Mouse (Mus musculus): ENCODE measurements around the gene Ntrk3. TPM values are rescaled to one million over a fixed set of nuclear protein-coding genes. Genes with fewer than 3 reads are reported as not detected.

The Ntrk3 gene
- polyA plus RNA-seq, 1 experiment from 2014 or later = 16.4 TPM

- peaks cover 3% of the 10 kb centered on the region; the same call in 1 of the 2 replicates for H3K36me3 ChIP-seq (ENCODE audit: control insufficient read depth, insufficient read depth, low read length)
- no peaks in the 10 kb centered on the region for H3K9me3 ChIP-seq (replicated peaks; ENCODE audit: control insufficient read depth, low read length)
- no peak for ATAC-seq
- no peak overlapping the region for H3K27ac ChIP-seq (ENCODE audit: low read depth, low read length)
- H3K4me1 ChIP-seq (ENCODE audit: control insufficient read depth, insufficient read depth, low read length) = no peaks in the 10 kb centered on the region
- DNase-seq (ENCODE audit: low spot score) = no peak
- no peak overlapping the region for H3K9ac ChIP-seq (ENCODE audit: low read length)
- no peak overlapping the region for H3K4me2 ChIP-seq (ENCODE audit: low read length)
- H3K4me3 ChIP-seq (ENCODE audit: low read depth, low read length) = no peak overlapping the region
- H3K27me3 ChIP-seq (replicated peaks; ENCODE audit: control insufficient read depth, insufficient read depth, low read length) = no peaks in the 10 kb centered on the region
- 96% methylated on average over 5 of the region's 5 CpGs for WGBS
These were observed 390.3 kb downstream of the Ntrk3 start for GRCm38 (mm10) chr7:78347464-78347863.

- Histone ChIP-seq H3K4me1 (ENCODE audit: control insufficient read depth, insufficient read depth, low read length) (no peaks in the 10 kb centered on the region), H3K9me3 (replicated peaks; ENCODE audit: control insufficient read depth, low read length) (no peaks in the 10 kb centered on the region), H3K4me3 (ENCODE audit: low read depth, low read length) (no peak overlapping the region), H3K27me3 (replicated peaks; ENCODE audit: control insufficient read depth, insufficient read depth, low read length) (no peaks in the 10 kb centered on the region), H3K4me2 (ENCODE audit: low read length) (no peak overlapping the region), H3K27ac (ENCODE audit: low read depth, low read length) (no peak overlapping the region), H3K36me3 (ENCODE audit: control insufficient read depth, insufficient read depth, low read length) (no peaks in the 10 kb centered on the region), H3K9ac (ENCODE audit: low read length) (no peak overlapping the region)
- DNase-seq (ENCODE audit: low spot score) (no peak), ATAC-seq (no peak)
These were observed 404.4 kb downstream of the Ntrk3 start for GRCm38 (mm10) chr7:78333422-78333821.

- H3K36me3 ChIP-seq (ENCODE audit: control insufficient read depth, insufficient read depth, low read length) = no peaks in the 10 kb centered on the region
- H3K27me3 ChIP-seq (replicated peaks; ENCODE audit: control insufficient read depth, insufficient read depth, low read length) = no peaks in the 10 kb centered on the region
- DNase-seq (ENCODE audit: low spot score) = no peak
- no peak overlapping the region for H3K4me2 ChIP-seq (ENCODE audit: low read length)
- no peak for ATAC-seq
- no peak overlapping the region for H3K27ac ChIP-seq (ENCODE audit: low read depth, low read length)
- no peaks in the 10 kb centered on the region for H3K9me3 ChIP-seq (replicated peaks; ENCODE audit: control insufficient read depth, low read length)
- H3K9ac ChIP-seq (ENCODE audit: low read length) = no peak overlapping the region
- no peaks in the 10 kb centered on the region for H3K4me1 ChIP-seq (ENCODE audit: control insufficient read depth, insufficient read depth, low read length)
- 87% methylated on average over 2 of the region's 2 CpGs for WGBS
- no peak overlapping the region for H3K4me3 ChIP-seq (ENCODE audit: low read depth, low read length)
These were observed 409.5 kb downstream of the Ntrk3 start for GRCm38 (mm10) chr7:78328301-78328700.

GRCm38 (mm10) chr7:78326185-78326584 lies 411.6 kb downstream of the Ntrk3 start:
- ATAC-seq = no peak
- 80% methylated on average over 3 of the region's 3 CpGs for WGBS

DNA sequence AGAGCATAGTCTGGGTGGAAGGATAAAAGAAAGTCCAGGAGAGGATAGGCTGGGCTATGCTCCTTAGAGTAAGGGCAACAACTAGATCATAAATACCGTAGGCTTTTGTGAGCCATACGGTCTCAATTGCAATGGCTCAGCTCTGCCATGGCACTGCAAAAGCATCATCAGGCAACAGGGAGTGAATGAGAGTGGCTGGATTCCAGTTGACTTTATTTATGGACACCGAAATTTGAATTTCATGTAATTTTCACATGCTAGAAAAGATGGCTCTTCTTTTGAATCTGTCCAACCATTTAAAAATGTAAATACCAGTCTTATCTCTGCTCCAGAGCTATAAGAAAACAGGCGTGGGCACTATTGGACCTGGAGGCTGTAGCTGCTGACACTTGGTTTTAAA lies 419.2 kb downstream of the Ntrk3 start:
- DNase-seq (ENCODE audit: low spot score) = no peak
- WGBS = 94% methylated on average over 4 of the region's 4 CpGs

More at GRCm38 (mm10) chr7:78326185-78326584, 411.6 kb downstream of the Ntrk3 start:
- Histone ChIP-seq H3K9ac (ENCODE audit: low read length) (no peak overlapping the region), H3K36me3 (ENCODE audit: control insufficient read depth, insufficient read depth, low read length) (no peaks in the 10 kb centered on the region), H3K27ac (ENCODE audit: low read depth, low read length) (no peak overlapping the region), H3K27me3 (replicated peaks; ENCODE audit: control insufficient read depth, insufficient read depth, low read length) (no peaks in the 10 kb centered on the region), H3K4me3 (ENCODE audit: low read depth, low read length) (no peak overlapping the region), H3K4me2 (ENCODE audit: low read length) (no peak overlapping the region), H3K9me3 (replicated peaks; ENCODE audit: control insufficient read depth, low read length) (no peaks in the 10 kb centered on the region), H3K4me1 (ENCODE audit: control insufficient read depth, insufficient read depth, low read length) (no peaks in the 10 kb centered on the region)
- no peak for DNase-seq (ENCODE audit: low spot score)

GRCm38 (mm10) chr7:78305770-78306169 lies 432.0 kb downstream of the Ntrk3 start:
- H3K4me3 ChIP-seq (ENCODE audit: low read depth, low read length) = no peak overlapping the region
- no peaks in the 10 kb centered on the region for H3K4me1 ChIP-seq (ENCODE audit: control insufficient read depth, insufficient read depth, low read length)
- 94% methylated on average over 1 of the region's 1 CpGs for WGBS
- DNase-seq (ENCODE audit: low spot score) (no peak), ATAC-seq (no peak)
- no peak overlapping the region for H3K9ac ChIP-seq (ENCODE audit: low read length)
- H3K27me3 ChIP-seq (replicated peaks; ENCODE audit: control insufficient read depth, insufficient read depth, low read length) = no peaks in the 10 kb centered on the region
- H3K9me3 ChIP-seq (replicated peaks; ENCODE audit: control insufficient read depth, low read length) = peaks cover 12% of the 10 kb centered on the region; the same call in 1 of the 2 replicates
- 0 out of 2 replicates have a peak, but pooled peaks cover 4% of the 10 kb centered on the region for H3K36me3 ChIP-seq (ENCODE audit: control insufficient read depth, insufficient read depth, low read length)
- no peak overlapping the region for H3K4me2 ChIP-seq (ENCODE audit: low read length)
- no peak overlapping the region for H3K27ac ChIP-seq (ENCODE audit: low read depth, low read length)

More for the DNA sequence above, 419.2 kb downstream of the Ntrk3 start:
- H3K36me3 ChIP-seq (ENCODE audit: control insufficient read depth, insufficient read depth, low read length) = no peaks in the 10 kb centered on the region
- H3K27me3 ChIP-seq (replicated peaks; ENCODE audit: control insufficient read depth, insufficient read depth, low read length) = no peaks in the 10 kb centered on the region
- H3K9ac ChIP-seq (ENCODE audit: low read length) = no peak overlapping the region
- no peak overlapping the region for H3K4me3 ChIP-seq (ENCODE audit: low read depth, low read length)
- H3K27ac ChIP-seq (ENCODE audit: low read depth, low read length) = no peak overlapping the region
- no peaks in the 10 kb centered on the region for H3K4me1 ChIP-seq (ENCODE audit: control insufficient read depth, insufficient read depth, low read length)
- no peaks in the 10 kb centered on the region for H3K9me3 ChIP-seq (replicated peaks; ENCODE audit: control insufficient read depth, low read length)
- ATAC-seq = no peak
- H3K4me2 ChIP-seq (ENCODE audit: low read length) = no peak overlapping the region

GRCm38 (mm10) chr7:78305029-78305428 lies 432.8 kb downstream of the Ntrk3 start:
- WGBS = 94% methylated on average over 1 of the region's 1 CpGs
- H3K36me3 ChIP-seq (ENCODE audit: control insufficient read depth, insufficient read depth, low read length) = 0 out of 2 replicates have a peak, but pooled peaks cover 4% of the 10 kb centered on the region
- H3K4me1 ChIP-seq (ENCODE audit: control insufficient read depth, insufficient read depth, low read length) = no peaks in the 10 kb centered on the region
- H3K4me2 ChIP-seq (ENCODE audit: low read length) = no peak overlapping the region
- H3K9me3 ChIP-seq (replicated peaks; ENCODE audit: control insufficient read depth, low read length) = peaks cover 9% of the 10 kb centered on the region; the same call in 1 of the 2 replicates
- H3K9ac ChIP-seq (ENCODE audit: low read length) = no peak overlapping the region
- no peak overlapping the region for H3K4me3 ChIP-seq (ENCODE audit: low read depth, low read length)
- no peaks in the 10 kb centered on the region for H3K27me3 ChIP-seq (replicated peaks; ENCODE audit: control insufficient read depth, insufficient read depth, low read length)
- ATAC-seq = no peak
- no peak overlapping the region for H3K27ac ChIP-seq (ENCODE audit: low read depth, low read length)
- no peak for DNase-seq (ENCODE audit: low spot score)

DNA sequence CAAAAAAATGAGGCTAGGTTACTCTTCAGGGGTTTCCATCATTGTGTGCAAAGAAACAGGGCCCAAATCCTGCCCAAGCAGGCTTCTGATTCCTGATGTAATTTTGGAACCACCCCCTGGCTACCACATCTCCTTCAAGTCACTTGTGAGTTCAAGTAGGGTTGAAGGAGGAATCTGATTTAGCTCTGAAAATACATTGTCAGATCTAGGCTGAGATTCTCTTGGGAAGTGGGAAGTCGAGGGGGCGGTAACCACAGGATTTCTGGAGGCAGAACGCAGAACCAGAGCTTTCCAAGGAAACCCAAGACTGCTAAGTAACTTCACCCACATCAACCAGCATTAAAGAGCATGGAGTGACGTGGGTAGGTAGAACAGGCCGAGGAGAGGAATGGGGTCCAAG lies 440.5 kb downstream of the Ntrk3 start:
- no peaks in the 10 kb centered on the region for H3K4me1 ChIP-seq (ENCODE audit: control insufficient read depth, insufficient read depth, low read length)
- ATAC-seq (no peak), DNase-seq (ENCODE audit: low spot score) (no peak)
- H3K27ac ChIP-seq (ENCODE audit: low read depth, low read length) = no peak overlapping the region
- H3K9me3 ChIP-seq (replicated peaks; ENCODE audit: control insufficient read depth, low read length) = no peaks in the 10 kb centered on the region
- H3K4me3 ChIP-seq (ENCODE audit: low read depth, low read length) = no peak overlapping the region
- no peak overlapping the region for H3K4me2 ChIP-seq (ENCODE audit: low read length)
- no peaks in the 10 kb centered on the region for H3K27me3 ChIP-seq (replicated peaks; ENCODE audit: control insufficient read depth, insufficient read depth, low read length)
- H3K9ac ChIP-seq (ENCODE audit: low read length) = no peak overlapping the region
- 0 out of 2 replicates have a peak, but pooled peaks cover 4% of the 10 kb centered on the region for H3K36me3 ChIP-seq (ENCODE audit: control insufficient read depth, insufficient read depth, low read length)
- WGBS = 91% methylated on average over 5 of the region's 5 CpGs

DNA sequence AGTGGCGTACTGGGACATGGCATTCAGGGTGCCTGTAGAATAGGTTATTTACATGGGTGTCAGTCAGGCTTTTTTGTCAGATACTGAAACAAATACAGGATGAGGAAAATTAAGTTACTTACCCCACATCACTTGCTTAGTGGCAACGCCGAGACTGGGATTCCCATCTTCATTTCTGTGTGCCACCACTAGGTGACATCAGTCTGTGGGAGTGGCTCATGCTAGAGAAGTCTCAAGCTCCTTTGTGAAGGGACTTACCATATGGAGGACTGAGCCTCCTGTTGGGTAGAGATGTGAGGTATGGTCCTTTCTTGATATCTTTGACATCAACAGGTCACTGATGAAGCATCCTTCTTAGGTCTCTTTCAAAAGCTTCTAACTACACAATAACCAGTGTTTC lies 443.5 kb downstream of the Ntrk3 start:
- DNase-seq (ENCODE audit: low spot score) = no peak
- no peak overlapping the region for H3K9ac ChIP-seq (ENCODE audit: low read length)
- H3K27ac ChIP-seq (ENCODE audit: low read depth, low read length) = no peak overlapping the region
- H3K36me3 ChIP-seq (ENCODE audit: control insufficient read depth, insufficient read depth, low read length) = no peaks in the 10 kb centered on the region
- H3K9me3 ChIP-seq (replicated peaks; ENCODE audit: control insufficient read depth, low read length) = no peaks in the 10 kb centered on the region
- H3K4me1 ChIP-seq (ENCODE audit: control insufficient read depth, insufficient read depth, low read length) = no peaks in the 10 kb centered on the region
- H3K4me2 ChIP-seq (ENCODE audit: low read length) = no peak overlapping the region
- no peak overlapping the region for H3K4me3 ChIP-seq (ENCODE audit: low read depth, low read length)
- 81% methylated on average over 3 of the region's 3 CpGs for WGBS
- no peaks in the 10 kb centered on the region for H3K27me3 ChIP-seq (replicated peaks; ENCODE audit: control insufficient read depth, insufficient read depth, low read length)
- no peak for ATAC-seq
